Mouse (Mus musculus): ENCODE results near the gene Slc44a2. TPM values are rescaled to one million over a fixed set of nuclear protein-coding genes. Genes with fewer than 3 reads are reported as not detected.

Gene Slc44a2
- polyA plus RNA-seq, 1 experiment = 173 TPM

DNA sequence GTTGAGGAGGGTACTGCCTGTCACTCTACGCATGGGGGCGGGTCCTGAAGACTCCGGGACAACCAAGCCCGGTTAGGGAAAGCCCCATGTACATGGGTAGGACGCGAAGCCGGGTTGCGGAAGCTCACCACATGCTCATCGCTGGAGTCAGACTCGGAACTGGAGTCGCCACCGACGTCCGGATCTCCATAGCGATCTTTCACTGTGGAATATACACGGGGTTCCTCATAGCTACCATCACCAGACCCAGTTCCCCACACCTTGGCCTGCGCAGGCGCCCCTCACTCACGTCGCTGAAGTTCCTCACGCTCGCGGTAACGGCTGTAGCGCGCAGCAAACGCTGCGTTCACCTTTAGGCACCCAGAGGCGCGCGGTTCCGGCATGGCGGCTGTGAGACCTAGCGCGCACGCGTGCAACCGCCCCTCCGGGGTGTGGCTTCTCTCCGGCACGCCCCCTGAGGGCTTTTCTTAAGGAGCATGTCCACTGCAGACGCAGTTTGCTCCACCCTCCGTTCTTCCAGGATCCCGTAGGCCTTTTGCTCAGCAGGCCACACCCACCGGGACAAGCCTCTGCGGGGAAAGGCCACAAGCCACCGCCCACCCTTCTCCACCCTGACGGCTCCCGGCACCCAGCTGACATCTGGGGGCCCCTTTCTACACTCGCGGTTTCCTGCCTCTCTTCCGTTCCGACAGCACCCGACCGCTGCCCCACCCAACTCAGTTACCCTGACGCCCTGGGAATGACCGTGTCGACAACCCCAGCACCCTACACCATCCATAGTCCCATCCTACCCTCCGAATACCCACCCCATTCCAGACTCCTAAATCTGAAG lies 32.7 kb upstream of the Slc44a2 start, which contains the start of gene Kri1:
Kri1 (minus strand) TSS at position 399 of the 832 bp plus-strand sequence.
- Histone ChIP-seq H3ac (ENCODE audit: control insufficient read depth, insufficient read length) (peak within 1 kb of the TSS; percentile 27), H3K27me3 (ENCODE audit: control insufficient read depth, insufficient read depth, insufficient read length) (no peaks in the 10 kb centered on the region), H3K4me3 (peak within 1 kb of the TSS; percentile 91), H3K4me2 (ENCODE audit: low read depth) (peak within 1 kb of the TSS; percentile 95), H3K79me2 (ENCODE audit: control insufficient read depth, insufficient read depth) (peaks cover 40% of the 10 kb centered on the region), H3K36me3 (ENCODE audit: control insufficient read depth, insufficient read depth) (peaks cover 11% of the 10 kb centered on the region)
- no peak for TF ChIP-seq REST (IDR thresholded peaks at IDR 0.05; ENCODE audit: insufficient read depth, insufficient read length)
- no peak for TF ChIP-seq USF1 (IDR thresholded peaks at IDR 0.05; ENCODE audit: low read depth)
- peak in 2 of 3 experiments; percentile 12 to 76 for TF ChIP-seq MYOG (IDR thresholded peaks at IDR 0.05; ENCODE audit: control insufficient read depth in 1 of 3, insufficient read depth in 1 of 3, insufficient read length in 2 of 3, low read depth in 2 of 3)
- TF ChIP-seq TCF3 (IDR thresholded peaks at IDR 0.05; ENCODE audit: insufficient read length, low read depth) = no peak
- TF ChIP-seq E2F4 (IDR thresholded peaks at IDR 0.05; ENCODE audit: insufficient read depth) = no peak
- peak; percentile 5 for TF ChIP-seq TCF12 (IDR thresholded peaks at IDR 0.05; ENCODE audit: insufficient read depth, poor library complexity, severe bottlenecking)
- TF ChIP-seq SRF (IDR thresholded peaks at IDR 0.05; ENCODE audit: control insufficient read depth, insufficient read length, low read depth) = no peak
- peak; percentile 91 for TF ChIP-seq POLR2AphosphoS2 (IDR thresholded peaks at IDR 0.05; ENCODE audit: insufficient read length, low read depth)
- no peak for TF ChIP-seq MAX (IDR thresholded peaks at IDR 0.05; ENCODE audit: low read depth)
- peak; percentile 86 for TF ChIP-seq POLR2A (IDR thresholded peaks at IDR 0.05; ENCODE audit: insufficient read length, low read depth)
- TF ChIP-seq CEBPB (IDR thresholded peaks at IDR 0.05; ENCODE audit: insufficient read depth, poor library complexity, severe bottlenecking) = no peak
- peak in 1 of 3 experiments; percentile 58 for TF ChIP-seq MYOD1 (IDR thresholded peaks at IDR 0.05; ENCODE audit: control insufficient read depth in 1 of 3, insufficient read length in 2 of 3, low read depth in 2 of 3)

DNA sequence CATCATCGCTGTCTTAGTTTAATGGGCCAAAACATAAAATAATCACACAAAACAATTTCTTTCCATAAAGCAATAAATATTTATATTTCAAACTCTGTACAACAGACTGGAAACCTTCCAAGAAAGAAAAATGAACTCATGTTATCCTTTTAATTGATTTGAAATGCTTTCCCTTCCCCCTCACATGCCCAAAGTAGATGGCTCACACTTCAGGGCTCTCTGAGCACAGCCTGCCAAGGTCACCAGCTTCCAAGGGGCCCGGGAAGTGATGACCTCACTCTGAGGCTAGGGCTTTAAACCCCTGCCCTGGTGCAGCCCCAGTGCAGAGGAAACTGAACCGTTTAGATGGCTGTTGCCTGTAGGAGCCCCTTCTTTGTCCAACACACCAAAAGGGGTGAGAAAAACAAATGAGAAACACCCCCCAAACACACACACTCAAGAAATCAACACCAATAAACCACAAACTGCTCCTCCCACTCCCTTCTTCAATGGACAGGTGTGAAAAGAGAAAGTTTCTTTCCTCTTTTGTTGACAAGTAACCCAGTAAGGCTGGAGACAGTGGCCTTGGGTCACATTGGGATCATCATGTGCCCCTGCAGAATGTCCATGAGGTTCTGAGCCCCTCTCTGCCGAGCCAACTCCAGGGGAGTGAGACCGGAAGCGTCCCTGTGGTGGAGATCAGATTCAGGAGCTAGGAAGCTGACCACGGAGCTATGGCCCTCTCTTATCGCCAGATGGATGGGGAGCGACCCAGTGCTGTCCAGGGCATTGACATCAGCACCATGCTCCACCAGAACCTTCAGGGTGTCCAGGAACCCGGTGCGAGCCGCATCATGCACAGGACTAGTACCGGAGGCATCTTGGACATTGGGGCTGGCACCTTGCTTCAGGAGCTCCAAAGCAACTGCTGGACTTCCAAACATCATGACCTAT lies 31.8 kb upstream of the Slc44a2 start:
- Histone ChIP-seq H3K4me3 (peak overlapping the region; percentile 91), H3K4me2 (ENCODE audit: low read depth) (peak overlapping the region; percentile 95), H3K79me2 (ENCODE audit: control insufficient read depth, insufficient read depth) (peaks cover 40% of the 10 kb centered on the region), H3K36me3 (ENCODE audit: control insufficient read depth, insufficient read depth) (peaks cover 11% of the 10 kb centered on the region), H3ac (ENCODE audit: control insufficient read depth, insufficient read length) (no peak overlapping the region), H3K27me3 (ENCODE audit: control insufficient read depth, insufficient read depth, insufficient read length) (no peaks in the 10 kb centered on the region)
- TF ChIP-seq MAX (IDR thresholded peaks at IDR 0.05; ENCODE audit: low read depth) (no peak), MYOD1 (IDR thresholded peaks at IDR 0.05; ENCODE audit: control insufficient read depth in 1 of 3, insufficient read length in 2 of 3, low read depth in 2 of 3) (peak in 1 of 3 experiments; percentile 15), USF1 (IDR thresholded peaks at IDR 0.05; ENCODE audit: low read depth) (no peak), SRF (IDR thresholded peaks at IDR 0.05; ENCODE audit: control insufficient read depth, insufficient read length, low read depth) (no peak)

- Histone ChIP-seq H3ac (ENCODE audit: control insufficient read depth, insufficient read length) (no peak overlapping the region), H3K27me3 (ENCODE audit: control insufficient read depth, insufficient read depth, insufficient read length) (no peaks in the 10 kb centered on the region), H3K4me2 (ENCODE audit: low read depth) (peak overlapping the region; percentile 95), H3K36me3 (ENCODE audit: control insufficient read depth, insufficient read depth) (peaks cover 4% of the 10 kb centered on the region), H3K4me3 (peak overlapping the region; percentile 91), H3K79me2 (ENCODE audit: control insufficient read depth, insufficient read depth) (peaks cover 40% of the 10 kb centered on the region)
- no peak for TF ChIP-seq E2F4 (IDR thresholded peaks at IDR 0.05; ENCODE audit: insufficient read depth)
- TF ChIP-seq MYOD1 (IDR thresholded peaks at IDR 0.05; ENCODE audit: control insufficient read depth in 1 of 3, insufficient read length in 2 of 3, low read depth in 2 of 3) = no peak
- no peak for TF ChIP-seq MYOG (IDR thresholded peaks at IDR 0.05; ENCODE audit: control insufficient read depth in 1 of 3, insufficient read depth in 1 of 3, insufficient read length in 2 of 3, low read depth in 2 of 3)
These were observed 31.2 kb upstream of the Slc44a2 start for GRCm38 (mm10) chr9:21289337-21289671.

DNA sequence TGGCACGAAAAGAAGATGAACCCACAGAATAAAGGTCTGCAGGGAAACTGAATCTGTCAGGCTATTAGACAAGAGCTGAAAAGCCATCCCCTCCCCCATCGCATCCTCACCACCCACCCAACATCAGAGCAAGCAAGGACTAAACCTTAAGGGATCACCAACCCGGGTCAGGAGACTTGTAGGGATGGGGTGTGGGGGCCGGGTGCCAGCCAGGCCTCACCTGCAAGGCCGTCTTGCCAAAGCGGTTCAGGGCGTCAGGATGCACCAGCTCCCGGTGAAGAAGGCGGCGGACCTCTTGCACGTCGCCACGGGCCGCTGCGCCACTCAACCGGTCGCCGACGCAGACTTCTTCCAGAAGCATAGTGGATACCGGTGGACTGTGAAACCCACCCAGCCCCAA lies 29.9 kb upstream of the Slc44a2 start:
- Histone ChIP-seq H3K27me3 (ENCODE audit: control insufficient read depth, insufficient read depth, insufficient read length) (no peaks in the 10 kb centered on the region), H3K79me2 (ENCODE audit: control insufficient read depth, insufficient read depth) (peaks cover 37% of the 10 kb centered on the region), H3ac (ENCODE audit: control insufficient read depth, insufficient read length) (peak overlapping the region; percentile 79), H3K4me2 (ENCODE audit: low read depth) (peak overlapping the region; percentile 95), H3K36me3 (ENCODE audit: control insufficient read depth, insufficient read depth) (no peaks in the 10 kb centered on the region), H3K4me3 (peak overlapping the region; percentile 91)
- TF ChIP-seq POLR2A (IDR thresholded peaks at IDR 0.05; ENCODE audit: insufficient read length, low read depth) = no peak
- no peak for TF ChIP-seq TCF3 (IDR thresholded peaks at IDR 0.05; ENCODE audit: insufficient read length, low read depth)
- no peak for TF ChIP-seq POLR2AphosphoS2 (IDR thresholded peaks at IDR 0.05; ENCODE audit: insufficient read length, low read depth)
- no peak for TF ChIP-seq REST (IDR thresholded peaks at IDR 0.05; ENCODE audit: insufficient read depth, insufficient read length)
- no peak for TF ChIP-seq MAX (IDR thresholded peaks at IDR 0.05; ENCODE audit: low read depth)
- TF ChIP-seq E2F4 (IDR thresholded peaks at IDR 0.05; ENCODE audit: insufficient read depth) = no peak
- no peak for TF ChIP-seq TCF12 (IDR thresholded peaks at IDR 0.05; ENCODE audit: insufficient read depth, poor library complexity, severe bottlenecking)

Measured in myocyte (in vitro differentiated cells).